Mouse (Mus musculus): ENCODE data around the gene Cep104. TPM values are rescaled to one million over a fixed set of nuclear protein-coding genes. Genes with fewer than 3 reads are reported as not detected.

Cep104 gene
- polyA plus RNA-seq, 1 experiment from 2014 or later: 11.4 TPM

DNA sequence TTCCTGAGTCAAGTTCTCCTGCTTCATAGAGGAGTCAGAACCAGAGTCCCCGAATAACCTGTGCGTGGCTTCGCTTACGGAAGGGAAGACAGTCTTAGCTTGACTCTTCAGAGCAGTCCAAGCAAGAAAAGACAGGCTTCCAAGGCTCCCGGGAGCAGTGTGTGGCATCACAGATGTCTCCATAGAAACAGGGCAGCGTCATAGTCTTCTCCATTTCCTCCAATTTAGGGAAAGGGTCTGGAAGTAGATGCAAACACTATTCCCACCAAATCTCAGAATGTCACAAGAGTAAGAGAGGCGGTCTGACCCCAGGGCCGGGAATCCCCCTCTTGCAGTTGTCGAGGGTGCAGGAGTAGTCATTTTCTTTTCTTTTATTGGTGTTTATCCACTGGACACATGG, 67.6 kb downstream of the Cep104 start, which contains the start of gene Ccdc27:
Ccdc27 (minus strand) TSS at position 101 of the 400 bp plus-strand sequence.
- ATAC-seq (replicated peaks; ENCODE audit: insufficient number of reproducible peaks, low FRiP score, low TSS enrichment): no peak

DNA sequence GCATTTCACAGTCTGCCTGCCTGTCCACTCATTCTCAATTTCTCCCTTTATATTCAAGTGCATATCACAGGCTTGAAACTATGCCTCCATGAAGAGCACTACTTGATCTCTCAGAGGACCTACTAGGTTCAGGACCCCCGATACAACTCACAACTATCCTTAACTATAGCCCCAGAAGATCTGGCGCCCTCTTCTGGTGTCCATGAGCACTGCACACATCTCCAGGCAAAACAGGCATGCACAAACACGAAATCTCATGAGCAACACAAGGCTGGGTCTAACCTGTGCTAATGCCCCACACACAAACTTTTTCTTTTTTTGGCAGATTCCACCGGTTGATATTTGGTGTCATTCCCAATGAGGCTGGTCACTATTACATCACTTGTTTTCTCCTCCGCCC, 70.8 kb downstream of the Cep104 start:
- Histone ChIP-seq H3K9ac (ENCODE audit: low read depth, low read length) (no peak overlapping the region), H3K36me3 (ENCODE audit: control insufficient read depth, insufficient read depth, low read length) (no peaks in the 10 kb centered on the region), H3K4me3 (ENCODE audit: low read depth, low read length) (no peak overlapping the region), H3K27ac (ENCODE audit: low read depth, low read length) (no peak overlapping the region), H3K27me3 (ENCODE audit: control insufficient read depth, insufficient read depth, low read length) (0 out of 2 replicates have a peak, but pooled peaks cover 3% of the 10 kb centered on the region), H3K4me2 (no peak overlapping the region), H3K9me3 (replicated peaks; ENCODE audit: control insufficient read depth, low read length) (no peaks in the 10 kb centered on the region), H3K4me1 (ENCODE audit: control insufficient read depth, insufficient read depth, low read length) (no peaks in the 10 kb centered on the region)
- ATAC-seq (replicated peaks; ENCODE audit: insufficient number of reproducible peaks, low FRiP score, low TSS enrichment): no peak
- 62% methylated on average over 5 of the region's 5 CpGs for WGBS (ENCODE audit: insufficient replicate concordance)

More for the DNA sequence above, 67.6 kb downstream of the Cep104 start, which contains the start of gene Ccdc27:
- Histone ChIP-seq H3K27ac (ENCODE audit: low read depth, low read length) (no peak within 1 kb of the TSS), H3K9ac (ENCODE audit: low read depth, low read length) (no peak within 1 kb of the TSS), H3K4me3 (ENCODE audit: low read depth, low read length) (no peak within 1 kb of the TSS), H3K4me2 (no peak within 1 kb of the TSS), H3K4me1 (ENCODE audit: control insufficient read depth, insufficient read depth, low read length) (no peaks in the 10 kb centered on the region), H3K9me3 (replicated peaks; ENCODE audit: control insufficient read depth, low read length) (no peaks in the 10 kb centered on the region), H3K36me3 (ENCODE audit: control insufficient read depth, insufficient read depth, low read length) (no peaks in the 10 kb centered on the region), H3K27me3 (ENCODE audit: control insufficient read depth, insufficient read depth, low read length) (0 out of 2 replicates have a peak, but pooled peaks cover 5% of the 10 kb centered on the region)
- 87% methylated on average over 9 of the region's 9 CpGs for WGBS (ENCODE audit: insufficient replicate concordance)

DNA sequence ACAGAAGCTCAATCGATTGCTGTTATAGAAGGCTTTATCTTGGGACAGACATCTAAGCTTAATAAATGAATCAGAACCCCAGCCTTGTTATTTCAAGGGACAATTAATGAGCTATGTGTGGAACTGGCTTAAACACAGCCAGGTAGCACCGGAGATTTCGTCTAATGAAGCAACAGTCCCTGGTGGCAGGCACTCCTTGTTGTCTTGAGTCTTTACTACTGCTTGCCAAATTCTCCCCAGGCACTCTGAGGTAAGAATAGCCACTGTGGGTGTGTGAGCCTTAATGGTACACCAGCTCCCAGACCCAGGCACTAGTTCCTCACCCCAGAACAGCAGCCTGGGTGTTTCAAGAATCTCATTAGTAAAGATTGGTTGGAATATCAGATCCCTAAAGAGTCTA, 76.4 kb downstream of the Cep104 start:
- no peaks in the 10 kb centered on the region for H3K9me3 ChIP-seq (replicated peaks; ENCODE audit: control insufficient read depth, low read length)
- no peak overlapping the region for H3K4me3 ChIP-seq (ENCODE audit: low read depth, low read length)
- no peak overlapping the region for H3K4me2 ChIP-seq
- no peak overlapping the region for H3K27ac ChIP-seq (ENCODE audit: low read depth, low read length)
- no peak overlapping the region for H3K9ac ChIP-seq (ENCODE audit: low read depth, low read length)
- no peaks in the 10 kb centered on the region for H3K36me3 ChIP-seq (ENCODE audit: control insufficient read depth, insufficient read depth, low read length)
- ATAC-seq (replicated peaks; ENCODE audit: insufficient number of reproducible peaks, low FRiP score, low TSS enrichment): no peak
- H3K4me1 ChIP-seq (ENCODE audit: control insufficient read depth, insufficient read depth, low read length): no peaks in the 10 kb centered on the region
- WGBS (ENCODE audit: insufficient replicate concordance): 82% methylated on average over 3 of the region's 3 CpGs
- H3K27me3 ChIP-seq (ENCODE audit: control insufficient read depth, insufficient read depth, low read length): no peaks in the 10 kb centered on the region

DNA sequence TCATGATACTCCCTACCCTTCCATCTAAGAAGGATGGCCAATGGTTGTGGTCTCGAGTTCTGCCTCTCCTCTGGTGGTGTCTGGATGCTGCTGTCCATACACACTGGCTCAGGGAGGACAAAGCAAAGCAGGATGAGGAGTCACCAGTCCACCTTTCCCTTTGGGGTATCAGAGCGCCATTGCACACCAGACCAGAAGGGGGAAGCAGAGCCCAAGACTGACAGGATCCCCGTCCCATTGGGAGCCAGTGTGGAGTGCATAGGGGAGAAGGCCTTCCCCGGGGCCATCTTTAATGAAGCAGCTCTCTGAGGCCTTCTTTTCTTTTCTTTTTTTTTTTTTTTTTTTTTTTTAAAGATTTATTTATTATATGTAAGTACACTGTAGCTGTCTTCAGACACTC, 78.1 kb downstream of the Cep104 start:
- no peak overlapping the region for H3K9ac ChIP-seq (ENCODE audit: low read depth, low read length)
- H3K27ac ChIP-seq (ENCODE audit: low read depth, low read length): no peak overlapping the region
- H3K4me2 ChIP-seq: no peak overlapping the region
- no peaks in the 10 kb centered on the region for H3K4me1 ChIP-seq (ENCODE audit: control insufficient read depth, insufficient read depth, low read length)
- no peak overlapping the region for H3K4me3 ChIP-seq (ENCODE audit: low read depth, low read length)
- WGBS (ENCODE audit: insufficient replicate concordance): 50% methylated on average over 4 of the region's 4 CpGs
- no peaks in the 10 kb centered on the region for H3K9me3 ChIP-seq (replicated peaks; ENCODE audit: control insufficient read depth, low read length)
- H3K36me3 ChIP-seq (ENCODE audit: control insufficient read depth, insufficient read depth, low read length): no peaks in the 10 kb centered on the region
- H3K27me3 ChIP-seq (ENCODE audit: control insufficient read depth, insufficient read depth, low read length): peaks cover 5% of the 10 kb centered on the region
- ATAC-seq (replicated peaks; ENCODE audit: insufficient number of reproducible peaks, low FRiP score, low TSS enrichment): no peak

DNA sequence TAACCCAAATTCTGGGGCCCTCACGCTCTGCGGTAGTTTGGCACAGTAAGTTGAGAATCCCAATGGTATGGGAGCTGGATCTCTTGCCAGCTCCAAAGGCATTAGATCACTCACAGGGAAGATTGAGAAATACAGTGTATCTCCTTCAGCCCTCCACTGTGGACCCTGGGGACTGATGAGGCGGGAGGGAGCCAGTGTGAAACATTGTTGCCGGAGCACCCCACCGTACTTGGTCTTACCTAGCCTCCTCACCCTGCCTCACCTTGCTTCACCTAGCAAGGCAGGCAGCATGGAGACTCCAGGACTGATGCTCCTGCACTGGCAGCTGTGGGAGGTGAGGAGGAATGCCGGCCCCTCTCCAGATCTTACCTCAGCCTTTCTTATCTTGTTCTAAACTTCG, 80.5 kb downstream of the Cep104 start:
- WGBS (ENCODE audit: insufficient replicate concordance): 72% methylated on average over 7 of the region's 7 CpGs
- no peak for ATAC-seq (replicated peaks; ENCODE audit: insufficient number of reproducible peaks, low FRiP score, low TSS enrichment)
- H3K9me3 ChIP-seq (replicated peaks; ENCODE audit: control insufficient read depth, low read length): no peaks in the 10 kb centered on the region

DNA sequence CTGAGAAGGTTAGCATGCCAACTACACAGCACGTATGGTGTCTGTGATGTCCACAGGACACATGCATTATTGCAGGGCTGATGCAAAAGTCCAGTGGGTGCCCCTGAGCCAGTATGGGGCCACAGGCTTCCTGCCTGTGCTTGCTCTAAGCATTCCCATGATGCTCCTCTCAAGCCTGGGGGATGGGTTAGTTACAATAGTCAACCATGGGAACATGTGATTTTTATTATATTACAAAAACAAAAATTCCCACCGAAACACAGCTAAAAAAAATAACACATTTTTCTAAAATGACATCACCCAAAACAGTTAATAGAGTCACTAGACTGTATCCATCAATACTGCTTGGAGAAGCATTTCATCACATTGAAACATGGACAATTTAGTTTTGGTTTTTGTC, 81.1 kb downstream of the Cep104 start:
- WGBS (ENCODE audit: insufficient replicate concordance): 68% methylated on average over 2 of the region's 2 CpGs
- Histone ChIP-seq H3K9ac (ENCODE audit: low read depth, low read length) (no peak overlapping the region), H3K27me3 (ENCODE audit: control insufficient read depth, insufficient read depth, low read length) (peaks cover 10% of the 10 kb centered on the region), H3K4me2 (no peak overlapping the region), H3K4me3 (ENCODE audit: low read depth, low read length) (no peak overlapping the region), H3K4me1 (ENCODE audit: control insufficient read depth, insufficient read depth, low read length) (no peaks in the 10 kb centered on the region), H3K9me3 (replicated peaks; ENCODE audit: control insufficient read depth, low read length) (no peaks in the 10 kb centered on the region), H3K27ac (ENCODE audit: low read depth, low read length) (no peak overlapping the region), H3K36me3 (ENCODE audit: control insufficient read depth, insufficient read depth, low read length) (no peaks in the 10 kb centered on the region)
- no peak for ATAC-seq (replicated peaks; ENCODE audit: insufficient number of reproducible peaks, low FRiP score, low TSS enrichment)

More for the DNA sequence above, 80.5 kb downstream of the Cep104 start:
- Histone ChIP-seq H3K36me3 (ENCODE audit: control insufficient read depth, insufficient read depth, low read length) (no peaks in the 10 kb centered on the region), H3K4me2 (no peak overlapping the region), H3K27ac (ENCODE audit: low read depth, low read length) (no peak overlapping the region), H3K4me1 (ENCODE audit: control insufficient read depth, insufficient read depth, low read length) (no peaks in the 10 kb centered on the region), H3K27me3 (ENCODE audit: control insufficient read depth, insufficient read depth, low read length) (peaks cover 10% of the 10 kb centered on the region), H3K9ac (ENCODE audit: low read depth, low read length) (no peak overlapping the region), H3K4me3 (ENCODE audit: low read depth, low read length) (no peak overlapping the region)

DNA sequence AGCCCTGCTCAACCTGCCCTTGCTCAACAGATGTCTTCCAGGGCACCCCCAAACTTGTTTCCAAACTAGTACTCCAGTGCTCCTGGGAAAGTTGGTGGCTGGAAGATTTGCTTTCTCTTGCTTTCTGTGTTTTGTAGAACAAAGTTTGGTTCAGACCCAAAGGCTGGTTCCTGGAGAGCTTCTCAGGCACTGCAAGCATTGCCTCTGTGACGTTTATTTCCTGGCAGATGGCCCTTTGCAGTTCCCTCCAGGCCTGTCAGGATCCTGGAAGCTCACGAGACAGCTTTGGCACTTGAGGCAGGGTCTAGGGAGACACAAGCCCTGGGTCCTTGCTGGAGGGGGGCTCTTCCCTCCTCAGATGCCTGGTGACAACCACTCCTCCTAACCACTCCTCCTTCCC, 81.7 kb downstream of the Cep104 start:
- no peaks in the 10 kb centered on the region for H3K4me1 ChIP-seq (ENCODE audit: control insufficient read depth, insufficient read depth, low read length)
- H3K4me3 ChIP-seq (ENCODE audit: low read depth, low read length): no peak overlapping the region
- H3K9ac ChIP-seq (ENCODE audit: low read depth, low read length): no peak overlapping the region
- no peaks in the 10 kb centered on the region for H3K36me3 ChIP-seq (ENCODE audit: control insufficient read depth, insufficient read depth, low read length)
- 37% methylated on average over 2 of the region's 2 CpGs for WGBS (ENCODE audit: insufficient replicate concordance)
- no peak overlapping the region for H3K4me2 ChIP-seq
- ATAC-seq (replicated peaks; ENCODE audit: insufficient number of reproducible peaks, low FRiP score, low TSS enrichment): no peak
- H3K27me3 ChIP-seq (ENCODE audit: control insufficient read depth, insufficient read depth, low read length): peaks cover 11% of the 10 kb centered on the region
- H3K9me3 ChIP-seq (replicated peaks; ENCODE audit: control insufficient read depth, low read length): no peaks in the 10 kb centered on the region
- H3K27ac ChIP-seq (ENCODE audit: low read depth, low read length): no peak overlapping the region

DNA sequence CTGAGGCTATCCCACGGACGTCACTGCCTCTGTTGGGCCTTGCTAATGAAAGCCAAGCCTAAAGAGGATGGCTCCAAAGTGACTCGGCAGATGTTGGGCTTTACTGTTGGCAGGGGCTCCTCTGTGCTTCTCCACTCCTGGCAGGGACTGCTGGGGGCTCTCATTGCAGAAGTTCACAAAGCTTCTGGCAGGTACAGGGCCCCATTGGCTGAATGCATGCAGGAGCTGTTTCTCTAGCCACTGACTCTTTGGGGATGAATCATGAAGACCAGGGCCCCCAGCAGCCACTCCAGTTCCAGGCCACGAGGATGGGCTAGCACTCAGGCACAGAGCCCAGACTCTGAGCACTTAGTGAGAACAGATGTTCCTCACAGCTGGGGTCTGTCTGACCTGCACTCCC, 82.7 kb downstream of the Cep104 start:
- Histone ChIP-seq H3K9me3 (replicated peaks; ENCODE audit: control insufficient read depth, low read length) (no peaks in the 10 kb centered on the region), H3K27me3 (ENCODE audit: control insufficient read depth, insufficient read depth, low read length) (peaks cover 15% of the 10 kb centered on the region), H3K4me2 (no peak overlapping the region), H3K36me3 (ENCODE audit: control insufficient read depth, insufficient read depth, low read length) (no peaks in the 10 kb centered on the region), H3K4me1 (ENCODE audit: control insufficient read depth, insufficient read depth, low read length) (no peaks in the 10 kb centered on the region), H3K27ac (ENCODE audit: low read depth, low read length) (no peak overlapping the region), H3K9ac (ENCODE audit: low read depth, low read length) (no peak overlapping the region), H3K4me3 (ENCODE audit: low read depth, low read length) (no peak overlapping the region)
- WGBS (ENCODE audit: insufficient replicate concordance): 51% methylated on average over 4 of the region's 4 CpGs
- ATAC-seq (replicated peaks; ENCODE audit: insufficient number of reproducible peaks, low FRiP score, low TSS enrichment): no peak

Measured in heart, embryonic 11.5 days (tissue).